Mouse (Mus musculus) lung, postnatal 0 days (tissue): ENCODE measurements around the gene Celsr1. TPM values are rescaled to one million over a fixed set of nuclear protein-coding genes. Genes with fewer than 3 reads are reported as not detected.

ENCODE experiments used
- ATAC-seq: fragments of 200-750 bp; cut with Nextera tagmentation; 2 replicates; pipeline ENCODE4 v1.8.0; 2017; ENCODE audit warnings: moderate library complexity
- DNase-seq: peaks from one replicate; pipeline ENCODE4 v3.0.0-alpha.2; 2016; ENCODE audit warnings: low spot score
- H3K27ac ChIP-seq: fragments of 300-500 bp; sonication (generic); 2 replicates; pipeline ENCODE4 v1.5.1; 2014; ENCODE audit warnings: antibody characterized with exemption, mild to moderate bottlenecking, low read length, mixed read lengths
- H3K27me3 ChIP-seq: fragments of 300-500 bp; sonication (generic); replicated peaks from 2 replicates; pipeline ENCODE4 v1.6.1; 2014; ENCODE audit warnings: low read length, mixed read lengths; ENCODE audit not compliant: insufficient read depth
- H3K36me3 ChIP-seq: fragments of 300-500 bp; sonication (generic); 2 replicates; pipeline ENCODE4 v1.6.1; 2014; ENCODE audit warnings: low read length, mixed read lengths; ENCODE audit not compliant: insufficient read depth
- H3K4me1 ChIP-seq: fragments of 300-500 bp; sonication (generic); 2 replicates; pipeline ENCODE4 v1.6.1; 2014; ENCODE audit warnings: antibody characterized with exemption, low read depth, low read length, mixed read lengths; ENCODE audit not compliant: insufficient read depth
- H3K4me2 ChIP-seq: fragments of 300-500 bp; sonication (generic); replicated peaks from 2 replicates; pipeline ENCODE4 v1.6.1; 2014; ENCODE audit warnings: low read depth, mild to moderate bottlenecking, low read length, moderate library complexity, mixed read lengths
- H3K4me3 ChIP-seq: fragments of 300-500 bp; sonication (generic); 2 replicates; pipeline ENCODE4 v1.5.1; 2014; ENCODE audit warnings: low read depth, low read length
- H3K9ac ChIP-seq: fragments of 300-500 bp; sonication (generic); replicated peaks from 2 replicates; pipeline ENCODE4 v1.6.1; 2014; ENCODE audit warnings: low read depth, mild to moderate bottlenecking
- H3K9me3 ChIP-seq: fragments of 300-500 bp; sonication (generic); 2 replicates; pipeline ENCODE4 v1.6.1; 2016; ENCODE audit warnings: low read length, mixed read lengths
- CTCF ChIP-seq: IDR thresholded peaks from 2 replicates; pipeline ENCODE4 v1.5.1; 2016; ENCODE audit warnings: antibody characterized with exemption, mild to moderate bottlenecking
- EP300 ChIP-seq: IDR thresholded peaks from 2 replicates; pipeline ENCODE4 v1.6.1; 2016; ENCODE audit warnings: antibody characterized with exemption, mild to moderate bottlenecking, control low read depth
- WGBS: fragments of 180-500 bp; shearing (Covaris S2); extraction: QIAGEN DNeasy Blood & Tissue Kit; methylation state at CpG from one replicate; pipeline ENCODE4 v1.1.7; 2014; 5-methylcytosine and 5-hydroxymethylcytosine counted together
- polyA plus RNA-seq: library from polyadenylated mRNA; unstranded; fragments of >200 nt; fragmentation: Nextera tagmentation; extraction: Ambion mirVana; gene quantifications from 2 replicates; pipeline ENCODE4 v1.2.1, GENCODE M21; 2015

Gene Celsr1
- polyA plus RNA-seq, 1 experiment from 2014 or later = 2.1 TPM

- Histone ChIP-seq H3K9ac (no peak overlapping the region), H3K9me3 (no peaks in the 10 kb centered on the region), H3K27me3 (no peaks in the 10 kb centered on the region), H3K4me2 (no peak overlapping the region), H3K4me3 (no peak overlapping the region), H3K4me1 (no peaks in the 10 kb centered on the region), H3K36me3 (no peaks in the 10 kb centered on the region), H3K27ac (no peak overlapping the region)
- WGBS = 78% methylated on average over 6 of the region's 6 CpGs
- DNase-seq = no peak
- ATAC-seq = no peak
- TF ChIP-seq CTCF (no peak), EP300 (no peak)
These were observed 80.1 kb downstream of the Celsr1 start for GRCm38 (mm10) chr15:85953458-85953857.

- peak; percentile 77 for ATAC-seq
- no peaks in the 10 kb centered on the region for H3K9me3 ChIP-seq
- H3K36me3 ChIP-seq = no peaks in the 10 kb centered on the region
- H3K4me2 ChIP-seq = no peak overlapping the region
- H3K9ac ChIP-seq = no peak overlapping the region
- peak; percentile 47 for DNase-seq
- H3K27me3 ChIP-seq = no peaks in the 10 kb centered on the region
- no peak overlapping the region for H3K4me3 ChIP-seq
- TF ChIP-seq CTCF (no peak), EP300 (peak; percentile 32; the same call in 1 of the 2 replicates)
- H3K27ac ChIP-seq = no peak overlapping the region
- 58% methylated on average over 16 of the region's 16 CpGs for WGBS
- no peaks in the 10 kb centered on the region for H3K4me1 ChIP-seq
These were observed 84.0 kb downstream of the Celsr1 start for GRCm38 (mm10) chr15:85949421-85950164.

GRCm38 (mm10) chr15:85947967-85948366 is 85.6 kb downstream of the Celsr1 start:
- H3K36me3 ChIP-seq = no peaks in the 10 kb centered on the region
- TF ChIP-seq EP300 = no peak
- H3K4me2 ChIP-seq = no peak overlapping the region
- WGBS = 59% methylated on average over 8 of the region's 8 CpGs
- no peak overlapping the region for H3K9ac ChIP-seq
- no peak for ATAC-seq
- H3K4me1 ChIP-seq = no peaks in the 10 kb centered on the region
- H3K9me3 ChIP-seq = no peaks in the 10 kb centered on the region
- DNase-seq = no peak
- H3K4me3 ChIP-seq = no peak overlapping the region
- no peak overlapping the region for H3K27ac ChIP-seq
- no peaks in the 10 kb centered on the region for H3K27me3 ChIP-seq

GRCm38 (mm10) chr15:85947541-85947940 is 86.0 kb downstream of the Celsr1 start:
- no peak overlapping the region for H3K9ac ChIP-seq
- no peaks in the 10 kb centered on the region for H3K27me3 ChIP-seq
- DNase-seq (peak; percentile 10), ATAC-seq (peak; percentile 29; the same call in 1 of the 2 replicates)
- 62% methylated on average over 9 of the region's 9 CpGs for WGBS
- no peak overlapping the region for H3K4me3 ChIP-seq
- H3K4me2 ChIP-seq = no peak overlapping the region
- no peaks in the 10 kb centered on the region for H3K9me3 ChIP-seq
- no peaks in the 10 kb centered on the region for H3K4me1 ChIP-seq
- no peak overlapping the region for H3K27ac ChIP-seq
- no peaks in the 10 kb centered on the region for H3K36me3 ChIP-seq
- no peak for TF ChIP-seq CTCF
- no peak for TF ChIP-seq EP300

GRCm38 (mm10) chr15:85935627-85936049 is 97.9 kb downstream of the Celsr1 start:
- no peaks in the 10 kb centered on the region for H3K4me1 ChIP-seq
- DNase-seq (peak; percentile 95), ATAC-seq (peak; percentile 98)
- TF ChIP-seq EP300 = peak; percentile 33; the same call in 1 of the 2 replicates
- TF ChIP-seq CTCF = no peak
- H3K36me3 ChIP-seq = no peaks in the 10 kb centered on the region
- no peak overlapping the region for H3K4me2 ChIP-seq
- WGBS = 15% methylated on average over 5 of the region's 5 CpGs
- no peaks in the 10 kb centered on the region for H3K9me3 ChIP-seq
- H3K27me3 ChIP-seq = no peaks in the 10 kb centered on the region
- H3K4me3 ChIP-seq = no peak overlapping the region
- H3K27ac ChIP-seq = 0 out of 2 replicates have a peak overlapping the region, but pooled peaks have one; percentile 21
- no peak overlapping the region for H3K9ac ChIP-seq

GRCm38 (mm10) chr15:85928161-85928560 is 105.4 kb downstream of the Celsr1 start:
- Histone ChIP-seq H3K27ac (no peak overlapping the region), H3K4me3 (no peak overlapping the region), H3K27me3 (no peaks in the 10 kb centered on the region), H3K4me1 (no peaks in the 10 kb centered on the region), H3K36me3 (no peaks in the 10 kb centered on the region), H3K4me2 (no peak overlapping the region), H3K9me3 (no peaks in the 10 kb centered on the region), H3K9ac (no peak overlapping the region)
- no peak for DNase-seq
- WGBS = 69% methylated on average over 12 of the region's 12 CpGs
- no peak for ATAC-seq
- TF ChIP-seq EP300 (no peak), CTCF (no peak)
